Mouse (Mus musculus) liver, embryonic 14.5 days (tissue): Measurements from ENCODE around the gene Usp5.
A peak's percentile ranks its signal among the peaks of the same experiment; 100 is the strongest.

Source experiments
- CTCF ChIP-seq: IDR thresholded peaks from 2 replicates; pipeline ENCODE4 v1.5.1; 2016; ENCODE audit warnings: antibody characterized with exemption, low read depth, control low read depth
- EP300 ChIP-seq: IDR thresholded peaks from 2 replicates; pipeline ENCODE4 v1.6.1; 2016; ENCODE audit warnings: antibody characterized with exemption, low read depth

DNA sequence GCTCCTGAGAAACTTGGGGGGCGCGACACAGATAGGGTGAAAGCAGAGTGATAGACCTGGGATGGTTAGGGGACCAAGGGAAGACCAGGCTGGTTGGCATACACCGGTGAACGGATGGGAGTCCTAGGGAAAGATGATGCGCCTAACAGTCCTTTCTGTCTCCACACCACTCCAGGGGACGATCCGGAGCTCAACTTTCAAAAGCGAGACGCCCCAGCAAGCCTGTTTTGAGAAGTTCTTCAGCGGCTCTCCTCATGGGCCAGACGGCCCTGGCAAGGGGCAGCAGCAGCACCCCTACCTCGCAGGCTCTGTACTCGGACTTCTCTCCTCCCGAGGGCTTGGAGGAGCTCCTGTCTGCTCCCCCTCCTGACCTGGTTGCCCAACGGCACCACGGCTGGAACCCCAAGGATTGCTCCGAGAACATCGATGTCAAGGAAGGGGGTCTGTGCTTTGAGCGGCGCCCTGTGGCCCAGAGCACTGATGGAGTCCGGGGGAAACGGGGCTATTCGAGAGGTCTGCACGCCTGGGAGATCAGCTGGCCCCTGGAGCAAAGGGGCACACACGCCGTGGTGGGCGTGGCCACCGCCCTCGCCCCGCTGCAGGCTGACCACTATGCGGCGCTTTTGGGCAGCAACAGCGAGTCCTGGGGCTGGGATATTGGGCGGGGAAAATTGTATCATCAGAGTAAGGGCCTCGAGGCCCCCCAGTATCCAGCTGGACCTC lies 20.1 kb downstream of the Usp5 start:
- TF ChIP-seq CTCF, result peak; percentile 95
- TF ChIP-seq EP300, result no peak
